Mouse (Mus musculus): ENCODE results near the gene Adamts2. TPM values are rescaled to one million over a fixed set of nuclear protein-coding genes. Genes with fewer than 3 reads are reported as not detected.

Gene Adamts2
- total RNA-seq, 1 experiment from 2014 or later: not detected

DNA sequence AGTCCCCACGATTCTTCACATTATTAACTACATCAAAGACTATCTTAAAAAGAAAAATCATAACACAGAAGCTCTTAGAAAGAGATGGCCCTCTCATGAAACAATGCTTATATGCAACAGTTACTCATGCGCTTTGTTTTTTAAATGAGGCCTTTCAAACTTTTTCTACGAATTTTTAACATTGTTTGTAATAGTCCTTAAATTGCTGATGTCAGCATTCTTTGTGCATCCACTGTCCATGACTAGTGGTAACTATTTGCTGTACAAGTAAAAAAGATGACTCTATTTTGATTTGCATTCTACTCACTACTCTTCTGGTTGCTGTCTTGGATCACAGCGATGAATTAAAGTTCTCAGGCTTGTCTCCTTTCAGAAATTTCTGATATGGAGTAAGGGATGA is 212.3 kb downstream of the Adamts2 start:
- ATAC-seq (replicated peaks; ENCODE audit: low read depth, poor library complexity, severe bottlenecking): no peak

GRCm38 (mm10) chr11:50826214-50826613 is 224.3 kb downstream of the Adamts2 start:
- no peak for ATAC-seq (replicated peaks; ENCODE audit: low read depth, poor library complexity, severe bottlenecking)

- peak; percentile 100 for ATAC-seq (replicated peaks; ENCODE audit: low read depth, poor library complexity, severe bottlenecking)
Measured at GRCm38 (mm10) chr11:50827010-50827953, 225.4 kb downstream of the Adamts2 start, which contains the start of gene Zfp354c. Gene Zfp354c (minus strand): TSS chr11:50827724.

GRCm38 (mm10) chr11:50835727-50836126 is 233.8 kb downstream of the Adamts2 start:
- peak; percentile 74 for ATAC-seq (replicated peaks; ENCODE audit: low read depth, poor library complexity, severe bottlenecking)

GRCm38 (mm10) chr11:50841023-50841735 is 239.3 kb downstream of the Adamts2 start, which contains the start of gene Zfp879:
Gene Zfp879 (minus strand): TSS chr11:50841552.
- ATAC-seq (replicated peaks; ENCODE audit: low read depth, poor library complexity, severe bottlenecking): peak; percentile 98

GRCm38 (mm10) chr11:50845951-50846350 is 244.1 kb downstream of the Adamts2 start:
- ATAC-seq (replicated peaks; ENCODE audit: low read depth, poor library complexity, severe bottlenecking): no peak

DNA sequence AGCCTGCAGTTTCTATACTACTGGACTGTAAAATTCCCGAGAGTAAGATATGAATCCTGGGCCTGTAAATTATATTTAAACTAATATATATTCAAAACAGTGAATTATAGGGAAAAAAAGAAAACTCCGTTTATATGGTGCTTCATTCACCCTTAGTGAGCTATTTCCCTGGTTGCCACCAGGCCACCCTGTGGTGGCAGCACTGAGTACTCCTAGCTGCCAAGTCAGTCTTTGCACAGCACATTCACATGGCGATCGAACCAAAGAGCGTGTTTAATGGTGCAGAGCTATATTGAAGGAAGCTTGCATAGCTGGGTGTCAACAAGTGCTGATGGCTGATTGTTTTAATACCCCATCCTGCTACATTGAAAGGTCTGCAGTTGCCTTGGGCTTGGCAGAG is 245.2 kb downstream of the Adamts2 start:
- ATAC-seq (replicated peaks; ENCODE audit: low read depth, poor library complexity, severe bottlenecking): no peak

- 0 out of 2 replicates have a peak, but pooled peaks have one; percentile 29 for ATAC-seq (replicated peaks; ENCODE audit: low read depth, poor library complexity, severe bottlenecking)
Measured at GRCm38 (mm10) chr11:50848520-50849137, 246.7 kb downstream of the Adamts2 start.

DNA sequence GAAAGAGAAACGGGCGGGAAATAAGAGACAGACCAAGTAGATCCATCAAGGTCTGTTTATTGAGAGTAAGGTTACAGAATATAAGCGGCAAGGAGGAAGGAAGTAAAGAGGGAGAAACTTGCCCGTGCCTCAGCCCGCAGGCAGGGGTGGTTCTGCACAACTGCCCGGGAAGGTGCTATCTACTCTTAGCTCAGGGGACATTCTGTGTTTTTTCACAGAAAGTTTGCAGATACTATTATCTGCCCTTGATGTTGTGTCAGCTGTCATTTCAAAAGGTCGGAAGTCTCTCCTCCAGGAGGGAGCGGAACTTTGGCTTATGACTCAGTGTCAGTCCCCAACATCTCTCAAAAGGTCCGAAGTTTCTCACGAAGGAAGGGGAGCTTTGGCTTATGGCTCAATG is 247.4 kb downstream of the Adamts2 start:
- no peak for ATAC-seq (replicated peaks; ENCODE audit: low read depth, poor library complexity, severe bottlenecking)

DNA sequence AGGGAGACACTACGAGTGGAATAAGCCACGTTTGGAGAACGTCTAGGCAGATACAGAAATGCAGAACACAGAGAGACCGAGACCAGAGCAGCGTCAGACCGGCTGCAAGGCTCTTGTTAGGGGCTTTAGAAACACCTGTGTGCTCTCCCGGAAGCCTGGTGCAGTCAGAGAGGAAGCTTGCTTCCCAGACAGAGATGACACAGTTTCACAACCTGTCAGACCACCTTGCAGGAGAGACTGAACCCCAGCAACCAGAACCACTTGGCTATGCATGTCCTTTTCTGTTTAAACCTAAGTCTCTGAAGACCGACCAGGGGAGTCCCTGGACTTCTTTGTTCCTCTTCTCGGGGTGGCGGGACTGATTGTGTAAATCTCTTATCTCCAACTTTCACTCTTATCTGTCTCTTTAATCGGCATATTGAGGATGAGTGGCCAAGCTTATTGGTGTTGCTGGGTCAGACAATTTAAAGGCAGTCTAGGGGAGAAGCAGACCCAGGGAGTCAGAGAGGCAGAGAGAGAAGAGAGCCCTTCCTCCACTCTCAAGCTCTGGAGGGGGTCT is 248.4 kb downstream of the Adamts2 start, which contains the start of gene Grm6:
Gene Grm6, plus strand, starts transcription at position 509 of the 559 bp plus-strand sequence.
- ATAC-seq (replicated peaks; ENCODE audit: low read depth, poor library complexity, severe bottlenecking): peak; percentile 66

GRCm38 (mm10) chr11:50850989-50851601 is 249.2 kb downstream of the Adamts2 start:
- ATAC-seq (replicated peaks; ENCODE audit: low read depth, poor library complexity, severe bottlenecking): 0 out of 2 replicates have a peak, but pooled peaks have one; percentile 24

Other genes starting within 250 kb of the Adamts2 start
- gene Cby3, start 247.6 kb upstream of the Adamts2 start, total RNA-seq (2017): not detected in 2 replicates
- gene Hnrnph1, start 225.1 kb upstream of the Adamts2 start, total RNA-seq (2017): 987 and 1,045 TPM in 2 replicates
- gene Rufy1, start 171.0 kb upstream of the Adamts2 start, total RNA-seq (2017): 39.4 and 39.7 TPM in 2 replicates
- 1.9 and 2.3 TPM in 2 replicates for gene Zfp354c, start 225.6 kb downstream of the Adamts2 start, total RNA-seq (2017)
- 0.41 and 1.8 TPM in 2 replicates for gene Zfp879, start 239.5 kb downstream of the Adamts2 start, total RNA-seq (2017)
- gene Grm6, start 248.6 kb downstream of the Adamts2 start, total RNA-seq (2017): not detected in 2 replicates

All from common myeloid progenitor, adult 5-6 weeks (primary cell).